Mouse (Mus musculus): ENCODE results near the gene Myrip. TPM values are rescaled to one million over a fixed set of nuclear protein-coding genes. Genes with fewer than 3 reads are reported as not detected.
"Not testable (repeated sequence)": the region's sequence is repeated elsewhere in the genome, so short reads cannot be mapped to it uniquely, and the experiment has no call there.

Myrip gene
- polyA plus RNA-seq, 1 experiment from 2014 or later = 0.83 TPM

DNA sequence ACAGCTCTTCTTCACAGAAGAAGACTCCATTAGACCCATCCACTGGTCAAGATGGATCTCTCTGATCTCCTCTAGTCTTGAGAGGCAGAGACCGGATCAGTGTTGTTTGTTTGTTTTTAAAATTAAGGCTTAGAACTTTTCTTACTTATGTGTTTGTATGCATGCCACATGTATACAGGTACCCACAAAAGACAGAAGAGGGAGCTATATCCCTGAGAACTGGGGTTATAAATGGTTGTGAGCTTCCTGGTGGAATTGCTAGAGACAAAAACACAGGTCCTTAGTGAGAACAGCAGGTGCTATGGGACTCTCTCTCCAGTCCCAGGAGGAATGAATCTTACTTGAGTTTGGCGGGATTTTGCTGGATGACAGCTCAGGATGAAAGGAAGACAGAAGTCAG is 1.9 kb upstream of the Myrip start:
- 55% methylated on average over 2 of the region's 2 CpGs for WGBS
- no peak overlapping the region for H3K4me2 ChIP-seq (replicated peaks)
- H3K4me1 ChIP-seq = peaks cover 10% of the 10 kb centered on the region
- no peaks in the 10 kb centered on the region; the same call in 1 of the 2 replicates for H3K9me3 ChIP-seq
- no peaks in the 10 kb centered on the region for H3K36me3 ChIP-seq
- H3K4me3 ChIP-seq = no peak overlapping the region
- H3K27ac ChIP-seq = no peak overlapping the region
- peaks cover 36% of the 10 kb centered on the region for H3K27me3 ChIP-seq
- no peak overlapping the region for H3K9ac ChIP-seq
- no peak for ATAC-seq (ENCODE audit: insufficient number of reproducible peaks, insufficient read depth, low FRiP score, low TSS enrichment)

DNA sequence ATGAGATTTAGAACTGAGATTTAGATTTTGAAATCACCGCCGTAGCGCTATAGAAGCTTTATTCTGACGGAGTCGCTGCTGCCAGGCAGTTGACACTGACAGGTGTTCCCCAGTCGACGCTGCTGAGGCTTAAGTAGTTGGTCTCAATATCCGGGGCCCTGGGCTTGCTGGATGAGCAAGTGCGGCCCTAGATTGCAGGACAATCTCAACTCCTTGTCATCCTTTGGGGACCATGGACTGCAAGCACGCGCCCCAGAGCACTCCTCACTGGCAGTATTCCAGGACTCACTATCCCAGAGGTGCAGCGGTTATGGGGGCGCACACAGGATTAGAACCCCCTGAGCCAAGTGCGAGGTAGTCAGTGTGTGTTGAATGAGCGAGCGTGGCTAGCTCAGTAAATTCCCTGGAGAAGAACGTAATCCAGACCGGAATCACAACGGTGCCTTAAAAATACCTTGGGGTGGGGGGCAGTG is 1.7 kb downstream of the Myrip start:
- peaks cover 67% of the 10 kb centered on the region for H3K27me3 ChIP-seq
- H3K27ac ChIP-seq = no peak overlapping the region
- peak overlapping the region; percentile 49; the same call in 1 of the 2 replicates for H3K9ac ChIP-seq
- no peaks in the 10 kb centered on the region; the same call in 1 of the 2 replicates for H3K9me3 ChIP-seq
- H3K4me3 ChIP-seq = peak overlapping the region; percentile 58
- ATAC-seq (ENCODE audit: insufficient number of reproducible peaks, insufficient read depth, low FRiP score, low TSS enrichment) = no peak
- WGBS = 11% methylated on average over 19 of the region's 19 CpGs
- peak overlapping the region; percentile 97 for H3K4me2 ChIP-seq (replicated peaks)
- no peaks in the 10 kb centered on the region for H3K36me3 ChIP-seq
- H3K4me1 ChIP-seq = peaks cover 10% of the 10 kb centered on the region

- Histone ChIP-seq H3K9ac (peak overlapping the region; percentile 49), H3K27ac (no peak overlapping the region), H3K27me3 (peaks cover 69% of the 10 kb centered on the region), H3K4me3 (peak overlapping the region; percentile 58), H3K4me2 (replicated peaks) (peak overlapping the region; percentile 97), H3K4me1 (peaks cover 10% of the 10 kb centered on the region), H3K36me3 (no peaks in the 10 kb centered on the region), H3K9me3 (no peaks in the 10 kb centered on the region; the same call in 1 of the 2 replicates)
- ATAC-seq (ENCODE audit: insufficient number of reproducible peaks, insufficient read depth, low FRiP score, low TSS enrichment) = peak; percentile 43
- WGBS = under 1% methylated on average over 86 of the region's 103 CpGs
Observed at GRCm38 (mm10) chr9:120303453-120304299, 2.4 kb downstream of the Myrip start.

GRCm38 (mm10) chr9:120304300-120305137 is 3.2 kb downstream of the Myrip start:
- Histone ChIP-seq H3K36me3 (no peaks in the 10 kb centered on the region), H3K9me3 (no peaks in the 10 kb centered on the region; the same call in 1 of the 2 replicates), H3K27me3 (peaks cover 68% of the 10 kb centered on the region), H3K4me3 (peak overlapping the region; percentile 58), H3K4me1 (peaks cover 10% of the 10 kb centered on the region), H3K9ac (peak overlapping the region; percentile 49), H3K27ac (no peak overlapping the region), H3K4me2 (replicated peaks) (peak overlapping the region; percentile 97)
- WGBS = 3% methylated on average over 54 of the region's 54 CpGs
- ATAC-seq (ENCODE audit: insufficient number of reproducible peaks, insufficient read depth, low FRiP score, low TSS enrichment) = no peak

- Histone ChIP-seq H3K27ac (no peak overlapping the region), H3K4me3 (no peak overlapping the region), H3K4me1 (no peaks in the 10 kb centered on the region), H3K36me3 (no peaks in the 10 kb centered on the region), H3K27me3 (no peaks in the 10 kb centered on the region), H3K9me3 (no peaks in the 10 kb centered on the region), H3K4me2 (replicated peaks) (no peak overlapping the region), H3K9ac (no peak overlapping the region)
- WGBS = 65% methylated on average over 3 of the region's 3 CpGs
- ATAC-seq (ENCODE audit: insufficient number of reproducible peaks, insufficient read depth, low FRiP score, low TSS enrichment) = no peak
Observed at GRCm38 (mm10) chr9:120315171-120315570, 13.9 kb downstream of the Myrip start.

DNA sequence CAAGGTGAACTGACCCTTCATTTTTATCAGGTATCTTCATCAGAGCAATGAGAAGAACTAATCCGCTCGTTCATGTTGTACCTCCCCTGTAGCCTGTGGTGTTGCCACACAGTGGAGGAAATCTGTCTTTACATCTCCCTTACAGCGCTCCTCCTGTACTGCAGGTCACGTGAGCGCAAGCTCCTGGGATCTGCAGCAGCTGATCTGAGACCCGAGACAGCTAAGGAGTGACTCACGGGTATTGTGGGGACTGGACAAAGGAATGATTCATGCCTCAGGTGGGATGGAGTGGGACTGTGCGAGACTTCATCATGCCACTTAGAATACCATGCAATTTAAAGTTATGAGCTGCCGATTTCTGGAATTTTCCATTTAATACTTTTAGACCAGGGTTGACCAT is 17.8 kb downstream of the Myrip start:
- no peaks in the 10 kb centered on the region for H3K36me3 ChIP-seq
- no peak overlapping the region for H3K4me2 ChIP-seq (replicated peaks)
- H3K4me3 ChIP-seq = no peak overlapping the region
- ATAC-seq (ENCODE audit: insufficient number of reproducible peaks, insufficient read depth, low FRiP score, low TSS enrichment) = no peak
- H3K9ac ChIP-seq = no peak overlapping the region
- H3K9me3 ChIP-seq = no peaks in the 10 kb centered on the region
- no peaks in the 10 kb centered on the region for H3K27me3 ChIP-seq
- no peaks in the 10 kb centered on the region for H3K4me1 ChIP-seq
- no peak overlapping the region for H3K27ac ChIP-seq
- WGBS = 78% methylated on average over 9 of the region's 9 CpGs

DNA sequence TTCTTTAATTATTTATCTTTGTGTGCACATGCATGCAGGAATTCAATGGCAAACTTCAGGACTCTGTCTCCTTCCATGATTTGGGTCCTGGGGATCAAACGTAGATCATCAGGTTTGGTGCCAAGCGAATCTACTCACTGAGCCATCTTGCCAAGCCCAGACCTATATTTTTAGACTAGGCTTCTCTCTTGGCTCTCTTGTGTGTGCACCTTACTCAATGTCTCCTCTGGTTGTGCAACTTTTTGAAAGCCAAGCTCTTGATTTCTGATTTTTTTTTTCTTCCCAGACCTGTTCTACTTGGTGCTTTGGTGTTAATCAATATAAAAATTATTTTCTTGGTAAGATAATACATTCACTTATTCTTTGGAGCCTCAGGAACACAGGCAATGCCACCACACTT is 19.3 kb downstream of the Myrip start:
- ATAC-seq (ENCODE audit: insufficient number of reproducible peaks, insufficient read depth, low FRiP score, low TSS enrichment) = no peak
- no peak overlapping the region for H3K9ac ChIP-seq
- H3K27me3 ChIP-seq = no peaks in the 10 kb centered on the region
- H3K4me2 ChIP-seq (replicated peaks) = no peak overlapping the region
- 90% methylated on average over 2 of the region's 2 CpGs for WGBS
- no peak overlapping the region for H3K4me3 ChIP-seq
- H3K4me1 ChIP-seq = no peaks in the 10 kb centered on the region
- H3K36me3 ChIP-seq = no peaks in the 10 kb centered on the region
- no peaks in the 10 kb centered on the region for H3K9me3 ChIP-seq
- H3K27ac ChIP-seq = no peak overlapping the region

DNA sequence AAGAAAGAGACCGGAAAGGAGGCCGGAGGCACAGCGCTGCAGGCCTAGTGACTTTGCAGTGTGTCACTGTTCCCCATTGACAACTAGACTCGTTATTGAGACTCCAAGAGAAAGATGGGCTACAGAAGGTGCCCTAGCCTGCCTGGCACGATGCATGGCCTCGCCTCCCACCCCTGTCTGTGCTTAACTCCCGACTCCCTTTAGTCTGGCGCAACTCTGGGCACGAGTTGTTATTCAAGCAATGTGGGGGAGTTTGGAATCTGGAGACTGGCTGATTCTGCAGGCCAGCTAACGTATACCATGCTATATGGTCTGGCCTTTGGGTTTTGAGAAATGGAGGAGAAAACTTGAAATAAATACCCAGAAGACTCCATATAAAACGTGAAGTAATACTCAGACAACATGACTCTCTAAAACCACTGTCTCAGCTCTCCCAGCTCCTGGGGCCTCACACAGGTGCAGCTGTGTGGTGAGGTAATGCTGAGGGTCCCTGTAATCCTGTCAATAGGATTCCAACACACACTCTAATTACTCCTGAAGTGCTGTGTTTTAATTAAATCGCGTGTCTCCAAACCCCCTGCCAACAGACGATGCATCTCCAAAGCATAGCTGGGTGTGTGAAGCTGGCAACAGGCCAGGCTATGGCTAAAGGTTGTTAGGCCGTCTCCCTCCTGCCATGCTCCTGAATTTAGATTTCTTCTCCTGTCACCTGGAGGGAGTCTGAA is 21.6 kb downstream of the Myrip start:
- H3K27ac ChIP-seq = no peak overlapping the region
- no peaks in the 10 kb centered on the region for H3K9me3 ChIP-seq
- H3K4me2 ChIP-seq (replicated peaks) = no peak overlapping the region
- ATAC-seq (ENCODE audit: insufficient number of reproducible peaks, insufficient read depth, low FRiP score, low TSS enrichment) = no peak
- H3K27me3 ChIP-seq = no peaks in the 10 kb centered on the region
- WGBS = 77% methylated on average over 15 of the region's 15 CpGs
- H3K9ac ChIP-seq = no peak overlapping the region
- H3K36me3 ChIP-seq = no peaks in the 10 kb centered on the region
- H3K4me1 ChIP-seq = no peaks in the 10 kb centered on the region
- no peak overlapping the region for H3K4me3 ChIP-seq

- not testable (repeated sequence) for H3K27ac ChIP-seq; ATAC-seq (ENCODE audit: insufficient number of reproducible peaks, insufficient read depth, low FRiP score, low TSS enrichment); H3K4me3 ChIP-seq; H3K27me3 ChIP-seq; H3K4me2 ChIP-seq (replicated peaks); H3K4me1 ChIP-seq; H3K9ac ChIP-seq; H3K36me3 ChIP-seq; H3K9me3 ChIP-seq
- WGBS = 83% methylated on average over 3 of the region's 3 CpGs
Observed at GRCm38 (mm10) chr9:120331048-120331447, 29.7 kb downstream of the Myrip start.

DNA sequence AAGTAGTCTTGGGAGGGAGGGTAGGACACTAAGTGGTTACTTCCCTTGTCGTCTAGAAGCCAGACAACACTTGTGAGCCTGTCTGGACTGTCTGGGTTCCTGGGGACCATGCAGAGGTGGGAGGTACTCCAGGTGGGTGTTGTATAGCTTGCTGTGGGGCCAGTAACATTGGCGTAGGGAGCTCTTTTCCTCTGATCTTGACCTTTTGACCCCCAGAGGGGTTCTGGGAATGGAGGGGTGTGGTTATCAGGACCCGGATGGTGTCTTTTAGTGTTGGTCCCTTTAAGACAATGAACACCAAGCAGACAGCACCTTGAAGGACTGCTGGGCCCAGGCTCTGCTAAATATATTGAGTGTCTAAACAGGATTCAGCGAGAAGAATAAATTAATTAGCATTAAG is 36.9 kb downstream of the Myrip start:
- WGBS = 48% methylated on average over 4 of the region's 4 CpGs
- no peak overlapping the region for H3K4me2 ChIP-seq (replicated peaks)
- no peaks in the 10 kb centered on the region for H3K9me3 ChIP-seq

GRCm38 (mm10) chr9:120339975-120340695 is 38.8 kb downstream of the Myrip start:
- Histone ChIP-seq H3K27me3 (no peaks in the 10 kb centered on the region), H3K9ac (no peak overlapping the region), H3K27ac (no peak overlapping the region), H3K4me3 (no peak overlapping the region), H3K4me2 (replicated peaks) (no peak overlapping the region), H3K36me3 (no peaks in the 10 kb centered on the region), H3K9me3 (no peaks in the 10 kb centered on the region), H3K4me1 (peaks cover 5% of the 10 kb centered on the region; the same call in 1 of the 2 replicates)
- no peak for ATAC-seq (ENCODE audit: insufficient number of reproducible peaks, insufficient read depth, low FRiP score, low TSS enrichment)
- 56% methylated on average over 10 of the region's 10 CpGs for WGBS

More for the DNA sequence above, 36.9 kb downstream of the Myrip start:
- H3K27me3 ChIP-seq = no peaks in the 10 kb centered on the region
- peaks cover 5% of the 10 kb centered on the region; the same call in 1 of the 2 replicates for H3K4me1 ChIP-seq
- no peak overlapping the region for H3K9ac ChIP-seq
- ATAC-seq (ENCODE audit: insufficient number of reproducible peaks, insufficient read depth, low FRiP score, low TSS enrichment) = no peak
- H3K36me3 ChIP-seq = no peaks in the 10 kb centered on the region
- H3K4me3 ChIP-seq = no peak overlapping the region
- H3K27ac ChIP-seq = no peak overlapping the region
